Mouse (Mus musculus): ENCODE data around the gene Parn. TPM values are rescaled to one million over a fixed set of nuclear protein-coding genes. Genes with fewer than 3 reads are reported as not detected.
A peak's percentile ranks its signal among the peaks of the same experiment; 100 is the strongest.
"Not testable (repeated sequence)": the region's sequence is repeated elsewhere in the genome, so short reads cannot be mapped to it uniquely, and the experiment has no call there.

Gene Parn
- polyA plus RNA-seq, 2 experiments, result 23.5 to 41.1 TPM

DNA sequence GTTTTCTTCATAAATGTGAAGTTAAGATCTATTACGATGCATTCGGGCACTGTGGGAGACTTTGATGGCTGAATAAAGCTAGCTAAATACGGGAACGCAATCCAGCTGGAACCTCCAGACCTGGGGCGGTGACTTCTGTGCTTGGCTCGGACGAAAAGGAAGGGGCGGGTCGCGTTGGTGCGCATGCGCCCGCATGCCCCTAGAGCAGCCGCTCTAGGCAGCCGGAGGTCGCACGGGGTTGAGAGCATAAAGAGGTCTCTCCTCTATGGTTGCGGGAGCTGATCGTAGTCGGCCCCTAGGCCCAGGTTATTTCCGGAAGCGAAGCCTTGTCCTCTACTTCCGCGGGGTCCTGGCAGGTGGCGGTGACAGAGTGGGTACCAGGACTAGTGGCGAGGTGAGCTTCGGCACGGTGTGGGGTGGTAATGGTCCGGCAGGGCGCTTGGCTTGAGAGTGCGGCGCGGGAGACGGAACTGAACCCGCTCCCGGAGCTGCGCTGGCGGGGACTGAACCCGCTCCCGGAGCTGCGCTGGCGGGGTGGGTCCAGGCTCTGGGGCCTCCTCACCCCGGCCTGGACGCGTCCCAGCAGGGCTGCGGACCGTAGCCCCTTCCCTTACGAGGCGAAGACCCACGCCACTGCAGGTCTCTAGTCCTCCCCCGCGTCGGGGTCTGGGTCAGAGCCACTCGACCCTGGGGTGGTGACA lies 3.9 kb upstream of the Parn start, which contains the start of the genes Bfar and 3110001I22Rik:
Bfar (plus strand) TSS at position 174 of the 701 bp plus-strand sequence.
3110001I22Rik (plus strand) TSS at position 245 of the 701 bp plus-strand sequence.
- 0 out of 2 replicates have a peak, but pooled peaks have one; percentile 77 for TF ChIP-seq POLR2A (IDR thresholded peaks at IDR 0.05; ENCODE audit: borderline replicate concordance, extremely low read depth, insufficient read depth, insufficient read length)
- H3K4me3 ChIP-seq (replicated peaks; ENCODE audit: low read length), result peak within 1 kb of the TSS; percentile 97
- no peaks in the 10 kb centered on the region for H3K27me3 ChIP-seq (ENCODE audit: control insufficient read depth, insufficient read depth, low read length)
- peaks cover 15% of the 10 kb centered on the region for H3K4me1 ChIP-seq (ENCODE audit: control insufficient read depth, insufficient read depth, low read length)
- H3K9me3 ChIP-seq (ENCODE audit: control insufficient read depth, low read length), result no peaks in the 10 kb centered on the region
- peak within 1 kb of the TSS; percentile 92 for H3K9ac ChIP-seq (ENCODE audit: low read depth, low read length, severe bottlenecking)
- ATAC-seq (ENCODE audit: low FRiP score, low read depth) (peak; percentile 93), DNase-seq (ENCODE audit: low spot score) (peak; percentile 96)
- peak within 1 kb of the TSS; percentile 77 for H3K27ac ChIP-seq (replicated peaks; ENCODE audit: low read depth, low read length)
- under 1% methylated on average over 53 of the region's 54 CpGs for WGBS
- H3K4me2 ChIP-seq (replicated peaks; ENCODE audit: low read depth, low read length, severe bottlenecking), result peak within 1 kb of the TSS; percentile 53
- H3K36me3 ChIP-seq (ENCODE audit: control insufficient read depth, insufficient read depth, low read length), result peaks cover 7% of the 10 kb centered on the region

DNA sequence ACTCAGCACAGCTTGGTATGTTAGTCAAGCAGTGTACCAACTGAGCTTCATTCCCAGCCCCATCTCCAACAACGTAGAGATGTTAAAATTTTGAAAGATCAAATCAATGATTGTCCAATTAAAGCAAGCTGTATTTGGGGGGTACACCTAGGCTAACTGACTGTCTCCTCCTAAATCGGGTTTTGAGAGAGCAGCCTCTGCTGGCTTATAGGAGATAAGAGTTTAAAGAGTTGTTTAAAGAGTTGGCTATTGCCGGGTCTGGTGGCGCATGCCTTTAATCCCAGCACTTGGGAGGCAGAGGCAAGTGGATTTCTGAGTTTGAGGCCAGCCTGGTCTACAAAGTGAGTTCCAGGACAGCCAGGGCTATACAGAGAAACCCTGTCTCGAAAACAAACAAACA lies 2.9 kb upstream of the Parn start:
- Histone ChIP-seq H3K4me2 (replicated peaks; ENCODE audit: low read depth, low read length, severe bottlenecking) (peak overlapping the region; percentile 53), H3K4me1 (ENCODE audit: control insufficient read depth, insufficient read depth, low read length) (peaks cover 15% of the 10 kb centered on the region)
- H3K9ac ChIP-seq (ENCODE audit: low read depth, low read length, severe bottlenecking); H3K27ac ChIP-seq (replicated peaks; ENCODE audit: low read depth, low read length); ATAC-seq (ENCODE audit: low FRiP score, low read depth); DNase-seq (ENCODE audit: low spot score); H3K36me3 ChIP-seq (ENCODE audit: control insufficient read depth, insufficient read depth, low read length); H3K27me3 ChIP-seq (ENCODE audit: control insufficient read depth, insufficient read depth, low read length); H3K9me3 ChIP-seq (ENCODE audit: control insufficient read depth, low read length); H3K4me3 ChIP-seq (replicated peaks; ENCODE audit: low read length): not testable (repeated sequence)
- 79% methylated on average over 5 of the region's 5 CpGs for WGBS

DNA sequence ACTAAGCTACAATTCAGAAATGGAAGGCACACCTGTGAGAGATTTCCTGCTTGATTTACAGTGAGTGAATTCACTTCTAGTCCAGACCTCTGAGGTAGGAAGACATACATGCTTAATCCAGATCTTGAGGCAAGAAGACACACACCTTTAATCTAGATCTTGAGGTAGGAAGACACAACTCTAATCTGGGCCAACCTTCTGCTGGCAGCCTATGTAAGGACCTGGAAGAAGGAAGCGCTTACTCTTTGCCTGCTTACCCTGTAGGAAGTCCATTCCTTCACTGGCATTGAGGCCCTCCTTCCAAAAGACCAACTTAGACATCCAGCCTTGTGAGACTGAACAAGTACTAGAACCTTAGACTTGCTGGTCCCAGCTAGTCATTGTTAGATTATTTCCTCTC lies 1.3 kb upstream of the Parn start:
- 94% methylated on average over 1 of the region's 1 CpGs for WGBS
- no peak overlapping the region for H3K4me3 ChIP-seq (replicated peaks; ENCODE audit: low read length)
- no peak for TF ChIP-seq POLR2A (IDR thresholded peaks at IDR 0.05; ENCODE audit: borderline replicate concordance, extremely low read depth, insufficient read depth, insufficient read length)
- H3K4me1 ChIP-seq (ENCODE audit: control insufficient read depth, insufficient read depth, low read length), result peaks cover 15% of the 10 kb centered on the region
- H3K27me3 ChIP-seq (ENCODE audit: control insufficient read depth, insufficient read depth, low read length), result no peaks in the 10 kb centered on the region
- peaks cover 18% of the 10 kb centered on the region for H3K36me3 ChIP-seq (ENCODE audit: control insufficient read depth, insufficient read depth, low read length)
- no peak for DNase-seq (ENCODE audit: low spot score)
- no peaks in the 10 kb centered on the region for H3K9me3 ChIP-seq (ENCODE audit: control insufficient read depth, low read length)
- no peak overlapping the region for H3K4me2 ChIP-seq (replicated peaks; ENCODE audit: low read depth, low read length, severe bottlenecking)
- ATAC-seq (ENCODE audit: low FRiP score, low read depth), result no peak
- H3K27ac ChIP-seq (replicated peaks; ENCODE audit: low read depth, low read length), result no peak overlapping the region
- no peak overlapping the region for H3K9ac ChIP-seq (ENCODE audit: low read depth, low read length, severe bottlenecking)

DNA sequence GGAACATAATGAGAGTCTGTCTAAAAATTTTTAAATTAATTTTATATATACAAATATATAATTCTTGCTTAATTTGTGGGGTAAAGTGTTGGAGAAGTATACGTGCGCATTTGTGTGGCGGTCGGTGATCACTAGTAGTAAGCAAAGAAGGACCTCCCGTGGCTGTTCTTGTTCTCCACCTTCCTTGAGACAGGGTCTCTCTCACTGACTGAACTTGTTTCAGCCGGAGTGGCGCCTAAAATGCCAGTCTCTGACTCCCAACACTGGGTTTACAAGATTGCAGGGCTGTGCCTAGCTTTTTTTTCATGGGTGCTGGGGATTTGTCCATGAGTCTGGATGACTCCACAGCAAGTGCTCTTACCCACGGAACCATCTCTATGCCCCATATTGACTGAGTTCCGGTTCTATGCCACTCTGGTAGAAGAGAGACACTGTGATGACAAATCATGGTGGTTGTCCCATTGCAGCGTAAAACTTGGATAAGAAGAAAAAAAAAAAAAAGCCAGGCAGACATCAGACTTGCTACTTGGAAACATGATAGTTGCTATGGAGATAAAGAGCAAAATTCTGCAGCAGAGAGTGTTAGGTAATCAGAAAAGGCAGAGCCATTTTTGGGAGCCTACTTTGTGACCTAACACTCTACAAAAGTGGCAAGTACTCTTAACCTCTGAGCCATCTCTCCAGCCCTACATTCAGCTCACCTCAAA lies 585 bp upstream of the Parn start:
- DNase-seq (ENCODE audit: low spot score) (no peak), ATAC-seq (ENCODE audit: low FRiP score, low read depth) (no peak)
- no peak for TF ChIP-seq POLR2A (IDR thresholded peaks at IDR 0.05; ENCODE audit: borderline replicate concordance, extremely low read depth, insufficient read depth, insufficient read length)
- peaks cover 15% of the 10 kb centered on the region for H3K4me1 ChIP-seq (ENCODE audit: control insufficient read depth, insufficient read depth, low read length)
- no peaks in the 10 kb centered on the region for H3K27me3 ChIP-seq (ENCODE audit: control insufficient read depth, insufficient read depth, low read length)
- 0 out of 2 replicates have a peak overlapping the region, but pooled peaks have one; percentile 78 for H3K27ac ChIP-seq (replicated peaks; ENCODE audit: low read depth, low read length)
- H3K9me3 ChIP-seq (ENCODE audit: control insufficient read depth, low read length), result no peaks in the 10 kb centered on the region
- 0 out of 2 replicates have a peak overlapping the region, but pooled peaks have one; percentile 81 for H3K9ac ChIP-seq (ENCODE audit: low read depth, low read length, severe bottlenecking)
- peaks cover 18% of the 10 kb centered on the region for H3K36me3 ChIP-seq (ENCODE audit: control insufficient read depth, insufficient read depth, low read length)
- peak overlapping the region; percentile 79; the same call in 1 of the 2 replicates for H3K4me2 ChIP-seq (replicated peaks; ENCODE audit: low read depth, low read length, severe bottlenecking)
- peak overlapping the region; percentile 69 for H3K4me3 ChIP-seq (replicated peaks; ENCODE audit: low read length)
- 84% methylated on average over 10 of the region's 10 CpGs for WGBS

DNA sequence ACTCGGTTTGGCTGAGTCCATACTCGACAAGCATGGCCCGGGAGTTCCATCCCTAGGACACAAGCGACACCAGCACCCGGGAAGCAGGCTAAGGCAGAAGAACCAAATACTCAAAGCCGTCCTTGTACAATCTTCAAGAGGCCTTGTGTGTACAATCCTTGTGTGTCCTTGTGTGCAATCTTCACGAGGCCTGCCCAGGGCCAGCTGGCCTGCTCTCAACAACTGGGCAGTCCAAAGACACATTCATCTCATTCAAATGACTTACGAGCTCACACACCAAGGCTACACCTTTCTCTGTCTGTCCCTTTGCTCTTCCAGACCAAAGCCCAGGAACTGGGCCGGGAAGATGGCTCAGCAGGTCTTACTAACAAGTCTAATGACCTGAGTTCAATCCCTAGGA lies 7.2 kb downstream of the Parn start:
- Histone ChIP-seq H3K4me3 (replicated peaks; ENCODE audit: low read length) (no peak overlapping the region), H3K9ac (ENCODE audit: low read depth, low read length, severe bottlenecking) (no peak overlapping the region), H3K36me3 (ENCODE audit: control insufficient read depth, insufficient read depth, low read length) (peaks cover 58% of the 10 kb centered on the region), H3K4me2 (replicated peaks; ENCODE audit: low read depth, low read length, severe bottlenecking) (no peak overlapping the region), H3K9me3 (ENCODE audit: control insufficient read depth, low read length) (no peaks in the 10 kb centered on the region), H3K4me1 (ENCODE audit: control insufficient read depth, insufficient read depth, low read length) (no peaks in the 10 kb centered on the region), H3K27me3 (ENCODE audit: control insufficient read depth, insufficient read depth, low read length) (no peaks in the 10 kb centered on the region), H3K27ac (replicated peaks; ENCODE audit: low read depth, low read length) (no peak overlapping the region)
- TF ChIP-seq POLR2A (IDR thresholded peaks at IDR 0.05; ENCODE audit: borderline replicate concordance, extremely low read depth, insufficient read depth, insufficient read length), result no peak
- 95% methylated on average over 9 of the region's 9 CpGs for WGBS
- no peak for DNase-seq (ENCODE audit: low spot score)
- no peak for ATAC-seq (ENCODE audit: low FRiP score, low read depth)

Measured in limb, embryonic 14.5 days (tissue).